Mouse (Mus musculus) cerebellum, adult 11 months (tissue): ENCODE measurements around the gene Pitpnm2.
A peak's percentile ranks its signal among the peaks of the same experiment; 100 is the strongest.
"Not testable (repeated sequence)": the region's sequence is repeated elsewhere in the genome, so short reads cannot be mapped to it uniquely, and the experiment has no call there.

Experiments used
- DNase-seq: peaks from one replicate; pipeline ENCODE4 v3.0.0; 2022

Gene Pitpnm2

GRCm38 (mm10) chr5:124219431-124219830 lies 30.1 kb downstream of the Pitpnm2 start:
- DNase-seq, result no peak

GRCm38 (mm10) chr5:124218986-124219385 lies 30.6 kb downstream of the Pitpnm2 start:
- no peak for DNase-seq

- DNase-seq, result no peak
Observed at GRCm38 (mm10) chr5:124217566-124218249, 31.9 kb downstream of the Pitpnm2 start.

GRCm38 (mm10) chr5:124217092-124217491 lies 32.5 kb downstream of the Pitpnm2 start:
- not testable (repeated sequence) for DNase-seq

- no peak for DNase-seq
Observed at GRCm38 (mm10) chr5:124216403-124216802, 33.2 kb downstream of the Pitpnm2 start.

- no peak for DNase-seq
Observed at GRCm38 (mm10) chr5:124215647-124216046, 33.9 kb downstream of the Pitpnm2 start.

- DNase-seq, result no peak
Observed at GRCm38 (mm10) chr5:124214516-124215145, 34.9 kb downstream of the Pitpnm2 start.

GRCm38 (mm10) chr5:124213588-124214469 lies 35.7 kb downstream of the Pitpnm2 start:
- no peak for DNase-seq

GRCm38 (mm10) chr5:124211669-124212068 lies 37.9 kb downstream of the Pitpnm2 start:
- no peak for DNase-seq

GRCm38 (mm10) chr5:124211234-124211633 lies 38.3 kb downstream of the Pitpnm2 start:
- peak; percentile 55 for DNase-seq

GRCm38 (mm10) chr5:124210281-124211016 lies 39.1 kb downstream of the Pitpnm2 start:
- peak; percentile 50 for DNase-seq

- DNase-seq, result no peak
Observed at GRCm38 (mm10) chr5:124209850-124210249, 39.7 kb downstream of the Pitpnm2 start.

- DNase-seq, result no peak
Observed at GRCm38 (mm10) chr5:124208030-124208429, 41.5 kb downstream of the Pitpnm2 start.

GRCm38 (mm10) chr5:124206481-124207038 lies 43.0 kb downstream of the Pitpnm2 start:
- no peak for DNase-seq

- DNase-seq, result no peak
Observed at GRCm38 (mm10) chr5:124205809-124206380, 43.7 kb downstream of the Pitpnm2 start.

- DNase-seq, result no peak
Observed at GRCm38 (mm10) chr5:124205211-124205610, 44.3 kb downstream of the Pitpnm2 start.

- DNase-seq, result no peak
Observed at GRCm38 (mm10) chr5:124204127-124204794, 45.3 kb downstream of the Pitpnm2 start.

GRCm38 (mm10) chr5:124203251-124203650 lies 46.3 kb downstream of the Pitpnm2 start:
- DNase-seq, result no peak

- DNase-seq, result no peak
Observed at GRCm38 (mm10) chr5:124202071-124202470, 47.5 kb downstream of the Pitpnm2 start.

GRCm38 (mm10) chr5:124201564-124201963 lies 48.0 kb downstream of the Pitpnm2 start:
- DNase-seq, result no peak

GRCm38 (mm10) chr5:124200844-124201243 lies 48.7 kb downstream of the Pitpnm2 start:
- no peak for DNase-seq

- DNase-seq, result no peak
Observed at GRCm38 (mm10) chr5:124199168-124199567, 50.4 kb downstream of the Pitpnm2 start.
